Mouse (Mus musculus): Measurements from ENCODE around the gene Dnajc13. TPM values are rescaled to one million over a fixed set of nuclear protein-coding genes. Genes with fewer than 3 reads are reported as not detected.
A peak's percentile ranks its signal among the peaks of the same experiment; 100 is the strongest.

Dnajc13 gene
- polyA plus RNA-seq, 1 experiment from 2014 or later, result 82.4 TPM

DNA sequence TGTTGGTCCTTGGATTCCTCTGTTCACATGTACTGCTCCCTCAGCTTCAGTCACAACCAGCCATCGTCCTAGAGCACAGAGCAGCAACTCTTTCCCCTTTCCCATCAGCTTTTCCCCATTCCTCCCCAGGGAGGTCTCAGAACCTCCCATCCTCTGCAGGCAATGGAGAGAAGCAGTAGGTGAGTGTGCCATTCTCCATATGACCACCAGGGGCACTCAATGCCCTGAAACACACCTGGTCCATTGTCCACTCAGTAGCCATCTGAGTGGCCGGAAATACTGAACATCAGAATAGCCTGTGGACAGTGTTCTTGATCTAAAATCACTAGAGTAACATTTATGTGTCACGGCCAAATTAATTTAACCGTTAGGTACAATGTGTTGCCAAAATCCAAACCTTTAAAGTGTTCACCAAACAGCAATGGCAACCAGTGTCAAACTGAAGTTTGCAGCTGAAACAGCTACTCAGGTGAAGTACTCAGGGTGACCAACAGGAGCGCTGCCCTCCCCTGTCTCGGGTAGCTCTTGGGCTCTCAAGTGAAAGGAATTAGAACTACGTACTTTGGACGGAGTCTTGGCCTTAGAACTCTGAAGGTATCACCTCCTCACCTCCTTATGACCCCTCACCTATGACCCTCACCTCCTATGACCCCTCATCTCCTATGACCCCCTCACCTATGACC, 118.3 kb downstream of the Dnajc13 start:
- no peak overlapping the region for H3K4me3 ChIP-seq (ENCODE audit: inconsistent target)
- no peaks in the 10 kb centered on the region for H3K79me2 ChIP-seq (ENCODE audit: inconsistent target)
- no peak overlapping the region for H3K27ac ChIP-seq
- H3K36me3 ChIP-seq (ENCODE audit: inconsistent target), result no peaks in the 10 kb centered on the region
- WGBS (ENCODE audit: missing documents), result 94% methylated on average over 8 of the region's 8 CpGs

DNA sequence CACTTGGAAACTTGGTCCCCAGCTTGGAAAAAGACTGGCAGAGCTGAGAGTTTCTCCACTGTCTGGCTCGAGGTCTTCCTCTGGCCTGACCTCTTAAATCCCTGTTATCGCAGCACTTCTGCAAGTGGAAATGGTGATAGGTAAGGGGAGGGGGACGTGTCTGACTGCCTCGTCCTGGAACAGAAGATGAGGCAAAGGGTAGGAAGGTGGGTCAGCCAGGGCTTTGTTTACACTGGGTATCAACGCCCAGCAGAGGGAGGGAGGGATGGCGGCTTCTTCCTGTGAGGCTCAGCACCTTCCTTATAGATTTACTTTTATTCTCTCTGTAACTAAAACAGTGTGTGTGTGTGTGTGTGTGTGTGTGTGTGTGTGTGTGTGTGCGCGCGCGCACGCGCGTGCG, 119.9 kb downstream of the Dnajc13 start:
- no peak overlapping the region for H3K27ac ChIP-seq
- no peak overlapping the region for H3K4me3 ChIP-seq (ENCODE audit: inconsistent target)

GRCm38 (mm10) chr9:104140351-104140750, 122.4 kb downstream of the Dnajc13 start:
- Histone ChIP-seq H3K36me3 (ENCODE audit: inconsistent target) (no peaks in the 10 kb centered on the region), H3K79me2 (ENCODE audit: inconsistent target) (no peaks in the 10 kb centered on the region), H3K27ac (peak overlapping the region; percentile 49), H3K4me3 (ENCODE audit: inconsistent target) (no peak overlapping the region)
- WGBS (ENCODE audit: missing documents), result 45% methylated on average over 6 of the region's 6 CpGs

More for the DNA sequence above, 119.9 kb downstream of the Dnajc13 start:
- Histone ChIP-seq H3K36me3 (ENCODE audit: inconsistent target) (no peaks in the 10 kb centered on the region), H3K79me2 (ENCODE audit: inconsistent target) (no peaks in the 10 kb centered on the region)
- WGBS (ENCODE audit: missing documents), result 83% methylated on average over 13 of the region's 14 CpGs

GRCm38 (mm10) chr9:104130141-104130755, 132.5 kb downstream of the Dnajc13 start:
- 96% methylated on average over 9 of the region's 9 CpGs for WGBS (ENCODE audit: missing documents)
- no peak overlapping the region for H3K27ac ChIP-seq
- no peaks in the 10 kb centered on the region for H3K79me2 ChIP-seq (ENCODE audit: inconsistent target)
- no peaks in the 10 kb centered on the region for H3K36me3 ChIP-seq (ENCODE audit: inconsistent target)
- no peak overlapping the region for H3K4me3 ChIP-seq (ENCODE audit: inconsistent target)

GRCm38 (mm10) chr9:104128110-104128509, 134.6 kb downstream of the Dnajc13 start:
- Histone ChIP-seq H3K36me3 (ENCODE audit: inconsistent target) (no peaks in the 10 kb centered on the region), H3K27ac (no peak overlapping the region), H3K79me2 (ENCODE audit: inconsistent target) (no peaks in the 10 kb centered on the region), H3K4me3 (ENCODE audit: inconsistent target) (no peak overlapping the region)
- 93% methylated on average over 2 of the region's 2 CpGs for WGBS (ENCODE audit: missing documents)

DNA sequence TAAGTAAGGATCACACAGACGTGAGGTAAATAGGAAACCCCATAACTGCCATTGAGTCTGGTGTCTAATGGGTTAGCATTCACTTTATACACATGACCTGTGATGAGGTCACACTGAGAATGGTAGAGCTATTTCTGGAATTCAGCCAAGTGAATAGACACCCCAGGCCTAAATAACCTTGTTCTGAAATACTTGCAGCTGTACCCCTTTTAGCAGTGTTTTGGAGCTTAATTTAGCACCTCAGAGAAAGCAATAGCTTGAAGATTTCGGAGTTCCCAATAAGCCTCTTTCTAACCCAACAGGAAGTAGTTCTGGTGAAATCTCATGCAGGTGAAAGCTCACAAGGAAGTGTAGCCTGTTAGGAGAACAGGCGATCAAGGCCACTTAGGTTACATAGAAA, 135.9 kb downstream of the Dnajc13 start, which contains the start of gene Ackr4:
Gene Ackr4, minus strand, starts transcription at position 101 of the 400 bp plus-strand sequence.
- 91% methylated on average over 3 of the region's 3 CpGs for WGBS (ENCODE audit: missing documents)
- no peaks in the 10 kb centered on the region for H3K36me3 ChIP-seq (ENCODE audit: inconsistent target)
- H3K79me2 ChIP-seq (ENCODE audit: inconsistent target), result no peaks in the 10 kb centered on the region
- H3K27ac ChIP-seq, result no peak within 1 kb of the TSS
- H3K4me3 ChIP-seq (ENCODE audit: inconsistent target), result no peak within 1 kb of the TSS

GRCm38 (mm10) chr9:104123622-104124021, 139.1 kb downstream of the Dnajc13 start:
- Histone ChIP-seq H3K36me3 (ENCODE audit: inconsistent target) (no peaks in the 10 kb centered on the region), H3K27ac (no peak overlapping the region), H3K79me2 (ENCODE audit: inconsistent target) (no peaks in the 10 kb centered on the region), H3K4me3 (ENCODE audit: inconsistent target) (no peak overlapping the region)
- WGBS (ENCODE audit: missing documents), result 84% methylated on average over 5 of the region's 5 CpGs

DNA sequence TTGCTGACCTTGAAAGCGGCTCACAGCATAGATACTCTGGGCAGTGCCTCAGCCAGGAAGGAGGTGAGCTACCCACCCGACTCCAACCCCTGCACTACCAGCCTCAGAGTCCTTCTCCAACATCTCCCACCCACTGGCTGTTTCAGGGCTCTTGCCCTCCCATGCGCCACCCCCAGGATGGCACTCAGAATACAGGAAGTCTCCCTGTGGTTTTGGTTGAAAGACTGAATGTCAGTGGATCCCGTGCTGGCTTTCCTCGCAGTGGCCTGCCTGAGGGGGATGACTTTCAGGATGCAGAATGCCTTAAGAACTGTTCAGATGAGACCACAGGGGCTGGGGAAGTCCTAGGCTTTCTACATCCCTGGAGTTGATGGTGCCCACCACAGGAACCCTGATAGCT, 139.6 kb downstream of the Dnajc13 start:
- Histone ChIP-seq H3K4me3 (ENCODE audit: inconsistent target) (no peak overlapping the region), H3K27ac (no peak overlapping the region), H3K79me2 (ENCODE audit: inconsistent target) (no peaks in the 10 kb centered on the region), H3K36me3 (ENCODE audit: inconsistent target) (no peaks in the 10 kb centered on the region)
- 58% methylated on average over 5 of the region's 5 CpGs for WGBS (ENCODE audit: missing documents)

DNA sequence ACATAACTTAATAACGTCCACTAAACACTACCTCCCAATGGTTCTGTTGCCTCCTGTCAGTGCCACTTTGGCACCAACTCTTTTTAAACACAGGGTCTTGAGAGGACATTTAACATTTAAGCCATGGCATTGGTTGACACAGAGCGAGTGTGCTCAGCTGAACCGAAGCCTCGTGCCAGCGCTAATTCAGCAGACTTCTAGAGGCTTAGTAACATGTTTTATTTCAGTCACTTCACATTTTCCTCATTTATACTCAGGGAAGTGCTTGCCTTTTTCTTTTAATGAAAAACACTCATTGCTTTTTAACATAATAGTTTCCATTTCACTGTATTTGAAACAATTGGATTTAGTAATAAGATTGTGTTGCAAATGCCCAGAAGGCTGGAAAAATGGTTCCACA, 153.6 kb downstream of the Dnajc13 start:
- 99% methylated on average over 5 of the region's 5 CpGs for WGBS (ENCODE audit: missing documents)
- H3K79me2 ChIP-seq (ENCODE audit: inconsistent target), result no peaks in the 10 kb centered on the region
- H3K36me3 ChIP-seq (ENCODE audit: inconsistent target), result no peaks in the 10 kb centered on the region
- H3K27ac ChIP-seq, result no peak overlapping the region
- H3K4me3 ChIP-seq (ENCODE audit: inconsistent target), result no peak overlapping the region

- Histone ChIP-seq H3K4me3 (ENCODE audit: inconsistent target) (no peak overlapping the region), H3K27ac (no peak overlapping the region), H3K79me2 (ENCODE audit: inconsistent target) (no peaks in the 10 kb centered on the region), H3K36me3 (ENCODE audit: inconsistent target) (no peaks in the 10 kb centered on the region)
- 100% methylated on average over 2 of the region's 2 CpGs for WGBS (ENCODE audit: missing documents)
Measured at GRCm38 (mm10) chr9:104108571-104109143, 154.1 kb downstream of the Dnajc13 start.

DNA sequence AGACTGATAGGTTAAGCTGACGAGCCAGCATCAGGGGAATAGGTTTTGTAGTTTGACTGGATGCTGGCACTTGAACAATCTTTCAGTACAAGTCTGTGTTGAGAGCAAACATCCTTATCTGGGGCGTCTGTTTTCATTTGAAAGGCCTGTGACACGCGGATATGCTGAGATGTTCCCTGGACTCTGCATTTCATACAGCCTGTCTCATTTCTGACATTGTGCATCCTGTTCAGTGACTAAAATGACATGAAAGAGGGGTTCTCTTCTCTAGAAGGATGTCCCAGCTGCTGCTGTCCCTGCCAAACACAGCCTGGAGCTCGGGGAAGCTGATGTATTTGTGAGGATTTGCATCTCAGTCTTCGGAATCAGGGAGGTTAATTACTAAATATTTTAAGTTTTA, 155.2 kb downstream of the Dnajc13 start:
- Histone ChIP-seq H3K79me2 (ENCODE audit: inconsistent target) (no peaks in the 10 kb centered on the region), H3K36me3 (ENCODE audit: inconsistent target) (no peaks in the 10 kb centered on the region), H3K27ac (no peak overlapping the region), H3K4me3 (ENCODE audit: inconsistent target) (no peak overlapping the region)
- 93% methylated on average over 6 of the region's 6 CpGs for WGBS (ENCODE audit: missing documents)

DNA sequence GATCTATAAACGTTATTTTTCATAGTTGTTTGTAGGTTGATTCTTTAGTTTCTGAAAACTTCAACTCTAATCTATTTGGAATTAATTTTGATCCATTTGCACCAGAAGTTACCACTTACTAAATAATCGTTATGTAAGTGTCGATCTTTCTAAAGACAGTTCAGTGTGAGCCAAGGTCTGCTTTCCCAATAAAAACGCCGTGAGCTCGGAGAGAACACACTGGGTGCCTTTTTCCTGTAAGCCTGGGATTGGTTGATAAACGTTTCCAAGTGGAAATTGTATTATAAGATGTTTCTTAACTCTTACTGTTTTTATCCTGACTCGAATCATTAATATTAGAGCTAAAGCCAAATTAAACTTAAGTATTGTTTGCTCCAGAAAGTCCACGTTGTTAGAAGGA, 155.8 kb downstream of the Dnajc13 start:
- H3K79me2 ChIP-seq (ENCODE audit: inconsistent target), result no peaks in the 10 kb centered on the region
- 88% methylated on average over 9 of the region's 9 CpGs for WGBS (ENCODE audit: missing documents)
- H3K4me3 ChIP-seq (ENCODE audit: inconsistent target), result no peak overlapping the region
- no peak overlapping the region for H3K27ac ChIP-seq
- no peaks in the 10 kb centered on the region for H3K36me3 ChIP-seq (ENCODE audit: inconsistent target)

- Histone ChIP-seq H3K36me3 (ENCODE audit: inconsistent target) (no peaks in the 10 kb centered on the region), H3K79me2 (ENCODE audit: inconsistent target) (no peaks in the 10 kb centered on the region), H3K4me3 (ENCODE audit: inconsistent target) (no peak overlapping the region), H3K27ac (no peak overlapping the region)
- 96% methylated on average over 2 of the region's 2 CpGs for WGBS (ENCODE audit: missing documents)
Measured at GRCm38 (mm10) chr9:104104986-104105385, 157.7 kb downstream of the Dnajc13 start.

DNA sequence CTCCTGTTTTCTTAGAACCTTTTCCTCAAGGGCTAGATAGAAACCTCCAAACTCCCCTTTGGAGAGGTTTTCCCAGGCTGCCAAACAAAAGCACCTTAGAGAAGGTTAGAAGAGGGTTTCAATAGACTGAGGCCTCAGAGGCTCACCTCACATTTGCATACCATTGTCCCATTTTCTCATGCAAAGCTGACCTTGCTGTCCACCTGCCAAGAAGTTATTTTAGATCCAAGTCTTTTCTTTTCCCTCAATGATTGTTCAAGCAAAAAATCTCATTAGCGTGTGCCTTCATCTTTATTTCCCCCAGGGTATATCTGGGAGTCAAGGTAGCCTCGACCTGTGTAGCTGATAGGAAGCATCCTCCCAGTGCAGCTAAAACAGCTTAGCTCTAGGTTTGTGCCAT, 159.8 kb downstream of the Dnajc13 start:
- no peak overlapping the region for H3K4me3 ChIP-seq (ENCODE audit: inconsistent target)
- H3K27ac ChIP-seq, result no peak overlapping the region
- 94% methylated on average over 2 of the region's 2 CpGs for WGBS (ENCODE audit: missing documents)
- H3K36me3 ChIP-seq (ENCODE audit: inconsistent target), result no peaks in the 10 kb centered on the region
- H3K79me2 ChIP-seq (ENCODE audit: inconsistent target), result no peaks in the 10 kb centered on the region

DNA sequence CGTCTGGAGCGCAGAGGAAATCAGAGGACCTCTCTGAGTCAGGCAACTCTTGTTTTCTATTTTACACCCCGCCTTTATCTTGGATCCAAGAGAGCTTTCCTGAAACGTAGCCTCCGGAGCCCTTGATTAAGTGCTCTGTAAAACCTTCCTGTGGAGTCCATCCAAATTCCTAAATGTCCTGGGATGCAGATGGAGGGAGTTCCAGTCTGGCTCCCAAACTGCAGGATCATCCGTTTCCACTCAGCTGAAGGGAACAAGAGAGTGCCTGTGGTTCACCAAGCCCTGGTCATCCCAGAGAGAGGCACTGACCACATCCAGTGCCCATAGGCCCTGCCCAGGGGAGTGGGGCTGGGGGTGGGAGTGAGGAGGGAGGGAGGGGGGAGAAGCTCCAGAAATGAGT, 160.4 kb downstream of the Dnajc13 start:
- Histone ChIP-seq H3K79me2 (ENCODE audit: inconsistent target) (no peaks in the 10 kb centered on the region), H3K27ac (no peak overlapping the region), H3K36me3 (ENCODE audit: inconsistent target) (no peaks in the 10 kb centered on the region), H3K4me3 (ENCODE audit: inconsistent target) (no peak overlapping the region)
- 98% methylated on average over 6 of the region's 6 CpGs for WGBS (ENCODE audit: missing documents)

Measured in macrophage (primary cell).